Mouse (Mus musculus) kidney, adult 2 months (tissue): ENCODE measurements around the gene Ahdc1. TPM values are rescaled to one million over a fixed set of nuclear protein-coding genes. Genes with fewer than 3 reads are reported as not detected.

Experiments
- DNase-seq: peaks from one replicate; pipeline ENCODE4 v3.0.0; 2021
- H3K27ac ChIP-seq: fragments of 200-500 bp; 2 replicates; pipeline ENCODE4 v1.5.1; 2012; ENCODE audit warnings: low read depth, low read length, control low read depth, inconsistent platforms; ENCODE audit not compliant: insufficient read depth
- H3K27me3 ChIP-seq: fragments of 200-500 bp; replicated peaks from 2 replicates; pipeline ENCODE4 v1.6.1; 2012; ENCODE audit warnings: mild to moderate bottlenecking, moderate library complexity, low read length, inconsistent platforms; ENCODE audit not compliant: control insufficient read depth, insufficient read depth
- H3K36me3 ChIP-seq: fragments of 200-500 bp; 2 replicates; pipeline ENCODE4 v1.6.1; 2012; ENCODE audit warnings: mild to moderate bottlenecking, moderate library complexity, low read length, inconsistent platforms; ENCODE audit not compliant: control insufficient read depth, insufficient read depth
- H3K4me1 ChIP-seq: fragments of 200-500 bp; 2 replicates; pipeline ENCODE4 v1.6.1; 2011; ENCODE audit warnings: low read length; ENCODE audit not compliant: control insufficient read depth, insufficient read depth
- H3K4me3 ChIP-seq: fragments of 200-500 bp; 2 replicates; pipeline ENCODE4 v1.5.1; 2011; ENCODE audit warnings: mild to moderate bottlenecking, low read depth, low read length, control low read depth; ENCODE audit not compliant: insufficient read depth
- CTCF ChIP-seq: fragments of 200-500 bp; conservative IDR thresholded peaks from 2 replicates; pipeline ENCODE4 v1.5.1; 2011; ENCODE audit warnings: low read depth, mild to moderate bottlenecking, control low read depth, low read length, moderate library complexity, mixed read lengths; ENCODE audit not compliant: insufficient read depth, insufficient read length
- POLR2A ChIP-seq: fragments of 200-500 bp; IDR thresholded peaks from one replicate; pipeline ENCODE4 v1.6.1; 2011; ENCODE audit warnings: low read depth, low read length, control low read depth
- WGBS: fragments of 180-500 bp; shearing (Covaris S2); methylation state at CpG from one replicate; pipeline ENCODE4 v1.1.7; 2018; 5-methylcytosine and 5-hydroxymethylcytosine counted together
- polyA plus RNA-seq: library from polyadenylated mRNA; depleted of rRNA; stranded (reverse); fragments of >200 nt; gene quantifications from 2 replicates; pipeline ENCODE4 v1.2.3, GENCODE M21; 2012

The Ahdc1 gene
- polyA plus RNA-seq, 1 experiment: 22.2 TPM

GRCm38 (mm10) chr4:133039832-133040231, 28.8 kb downstream of the Ahdc1 start:
- TF ChIP-seq CTCF (no peak), POLR2A (no peak)
- no peak for DNase-seq
- peak overlapping the region; percentile 6 for H3K27ac ChIP-seq
- 32% methylated on average over 18 of the region's 18 CpGs for WGBS
- H3K36me3 ChIP-seq: no peaks in the 10 kb centered on the region
- H3K27me3 ChIP-seq: no peaks in the 10 kb centered on the region
- peaks cover 63% of the 10 kb centered on the region for H3K4me1 ChIP-seq
- H3K4me3 ChIP-seq: peak overlapping the region; percentile 23

- H3K4me1 ChIP-seq: peaks cover 63% of the 10 kb centered on the region
- H3K27me3 ChIP-seq: no peaks in the 10 kb centered on the region
- H3K4me3 ChIP-seq: peak overlapping the region; percentile 23
- DNase-seq: no peak
- H3K36me3 ChIP-seq: no peaks in the 10 kb centered on the region
- TF ChIP-seq POLR2A (no peak), CTCF (no peak)
- peak overlapping the region; percentile 6 for H3K27ac ChIP-seq
- 50% methylated on average over 14 of the region's 14 CpGs for WGBS
Measured at GRCm38 (mm10) chr4:133040241-133040904, 29.3 kb downstream of the Ahdc1 start.

- Histone ChIP-seq H3K27ac (peak overlapping the region; percentile 79), H3K4me3 (no peak overlapping the region), H3K27me3 (no peaks in the 10 kb centered on the region), H3K36me3 (no peaks in the 10 kb centered on the region), H3K4me1 (peaks cover 69% of the 10 kb centered on the region)
- TF ChIP-seq CTCF (no peak), POLR2A (no peak)
- 53% methylated on average over 4 of the region's 4 CpGs for WGBS
- DNase-seq: no peak
Measured at GRCm38 (mm10) chr4:133042244-133042643, 31.2 kb downstream of the Ahdc1 start.

DNA sequence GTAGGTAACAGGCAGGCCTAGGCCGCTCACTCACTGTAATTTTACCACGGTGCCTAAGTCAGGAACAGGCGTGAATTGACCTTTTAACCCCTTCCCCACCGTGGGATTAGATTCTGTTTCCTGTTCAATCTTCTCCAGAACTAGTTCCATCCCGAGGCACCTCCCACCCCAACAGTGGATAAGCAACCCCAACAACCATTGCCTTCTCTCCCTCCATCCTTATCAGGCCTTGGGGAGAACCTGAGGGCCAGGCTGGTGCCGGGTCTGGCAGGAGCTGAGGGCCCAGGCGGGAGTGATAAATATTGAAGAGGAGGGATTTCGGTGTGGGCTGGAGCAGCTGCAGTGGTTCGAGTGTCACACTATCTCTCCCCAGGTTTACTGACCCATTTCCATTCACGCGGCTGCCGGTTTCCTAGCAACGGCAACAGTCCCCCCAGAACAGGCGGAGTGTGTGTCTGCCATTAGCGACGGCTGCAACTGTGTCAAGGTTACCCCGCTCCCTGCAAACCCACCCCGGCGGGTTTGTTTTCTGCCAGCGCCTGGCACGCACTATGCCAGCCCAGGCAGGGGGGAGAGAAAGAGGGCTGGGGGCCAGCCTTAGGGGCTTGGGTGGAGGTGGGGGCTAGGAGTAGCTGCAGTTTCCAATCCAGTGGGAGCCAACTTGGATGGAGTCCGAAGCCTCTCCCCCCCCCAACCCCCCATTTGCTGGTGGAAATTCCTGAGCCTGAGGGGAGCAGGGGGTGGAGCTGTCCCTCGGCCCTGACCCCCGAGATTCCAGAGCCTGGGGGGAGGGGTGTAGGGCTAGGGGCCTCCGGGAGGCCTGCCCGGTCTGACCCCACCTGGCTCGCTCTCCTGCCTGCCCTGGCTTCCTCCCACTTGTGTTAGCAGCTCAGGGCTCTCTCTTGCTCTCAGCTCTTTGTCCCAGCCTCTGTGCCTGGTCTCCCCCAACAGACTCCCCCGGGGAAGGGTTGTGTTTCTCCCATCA, 31.9 kb downstream of the Ahdc1 start:
- H3K27ac ChIP-seq: peak overlapping the region; percentile 79
- no peak for TF ChIP-seq POLR2A
- no peak for TF ChIP-seq CTCF
- peaks cover 70% of the 10 kb centered on the region for H3K4me1 ChIP-seq
- DNase-seq: peak; percentile 68
- 20% methylated on average over 28 of the region's 28 CpGs for WGBS
- no peaks in the 10 kb centered on the region for H3K27me3 ChIP-seq
- no peaks in the 10 kb centered on the region for H3K36me3 ChIP-seq
- H3K4me3 ChIP-seq: no peak overlapping the region

GRCm38 (mm10) chr4:133043798-133044646, 33.0 kb downstream of the Ahdc1 start:
- H3K27ac ChIP-seq: peak overlapping the region; percentile 79
- TF ChIP-seq POLR2A (no peak), CTCF (no peak)
- no peaks in the 10 kb centered on the region for H3K36me3 ChIP-seq
- H3K4me3 ChIP-seq: no peak overlapping the region
- peaks cover 74% of the 10 kb centered on the region for H3K4me1 ChIP-seq
- peak; percentile 85 for DNase-seq
- 26% methylated on average over 6 of the region's 6 CpGs for WGBS
- no peaks in the 10 kb centered on the region for H3K27me3 ChIP-seq

DNA sequence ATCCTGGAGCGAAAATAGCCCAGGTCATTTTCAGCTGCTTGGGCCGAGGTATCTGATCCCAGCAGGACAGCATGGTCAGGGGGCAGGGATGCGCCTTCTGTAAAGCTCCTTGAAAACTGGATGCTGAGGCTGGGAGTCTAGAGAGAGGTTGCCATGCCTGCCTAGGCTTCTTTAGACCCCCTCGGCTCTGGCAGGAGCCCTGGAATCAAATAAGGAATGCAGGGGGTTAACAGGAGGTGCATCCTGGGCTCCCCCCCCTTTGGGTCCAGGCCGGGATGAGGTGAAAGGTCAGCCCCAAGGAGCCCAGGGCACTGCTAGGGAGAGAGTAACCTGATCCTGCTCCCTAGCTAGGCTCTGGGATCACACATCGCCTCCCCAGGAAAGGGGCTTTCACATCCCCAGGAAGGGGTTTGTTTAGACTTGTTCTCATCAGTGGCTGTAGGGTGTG, 33.6 kb downstream of the Ahdc1 start:
- 43% methylated on average over 6 of the region's 6 CpGs for WGBS
- peak overlapping the region; percentile 79 for H3K27ac ChIP-seq
- H3K4me3 ChIP-seq: no peak overlapping the region
- H3K27me3 ChIP-seq: no peaks in the 10 kb centered on the region
- TF ChIP-seq POLR2A: no peak
- no peak for TF ChIP-seq CTCF
- DNase-seq: no peak
- H3K4me1 ChIP-seq: peaks cover 80% of the 10 kb centered on the region
- H3K36me3 ChIP-seq: no peaks in the 10 kb centered on the region
